Mouse (Mus musculus): ENCODE measurements around the gene Foxo3.

GRCm38 (mm10) chr10:42225184-42225935, 51.2 kb downstream of the Foxo3 start:
- TF ChIP-seq EP300 (IDR thresholded peaks at IDR 0.05; ENCODE audit: low read depth) (no peak), CTCF (IDR thresholded peaks at IDR 0.05; ENCODE audit: low read depth) (no peak)

All from liver, embryonic 14.5 days (tissue).